Mouse (Mus musculus) right cerebral cortex, postnatal 10 days (tissue): ENCODE measurements around the gene As3mt.
"Not testable (repeated sequence)": the region's sequence is repeated elsewhere in the genome, so short reads cannot be mapped to it uniquely, and the experiment has no call there.

ENCODE experiments used
- DNase-seq, 2 experiments: peaks; one replicate each; pipeline ENCODE4 v3.0.0; 2021; ENCODE audit warnings: low spot score in 2 of 2

Gene As3mt

GRCm38 (mm10) chr19:46752235-46752634, 45.0 kb downstream of the As3mt start:
- DNase-seq = no peak

- no peak for DNase-seq
Observed at GRCm38 (mm10) chr19:46755066-46755465, 47.8 kb downstream of the As3mt start.

- no peak for DNase-seq
Observed at GRCm38 (mm10) chr19:46756221-46756620, 49.0 kb downstream of the As3mt start.

GRCm38 (mm10) chr19:46759096-46759495, 51.8 kb downstream of the As3mt start:
- peak in 1 of 2 experiments; percentile 31 for DNase-seq

- not testable (repeated sequence) for DNase-seq
Observed at GRCm38 (mm10) chr19:46759909-46760308, 52.7 kb downstream of the As3mt start.

- DNase-seq = peak; percentile 92 to 94
Observed at GRCm38 (mm10) chr19:46760375-46761160, 53.3 kb downstream of the As3mt start.

- DNase-seq = peak; percentile 100
Observed at GRCm38 (mm10) chr19:46761247-46761946, 54.1 kb downstream of the As3mt start, which contains the start of gene Cnnm2. Cnnm2 (plus strand) TSS chr19:46761596.

GRCm38 (mm10) chr19:46761971-46762290, 54.7 kb downstream of the As3mt start:
- DNase-seq = no peak

GRCm38 (mm10) chr19:46762291-46762991, 55.2 kb downstream of the As3mt start:
- DNase-seq = peak; percentile 52 to 61

- DNase-seq = peak in 1 of 2 experiments; percentile 42
Observed at GRCm38 (mm10) chr19:46762992-46763342, 55.7 kb downstream of the As3mt start.

GRCm38 (mm10) chr19:46763356-46763755, 56.1 kb downstream of the As3mt start:
- no peak for DNase-seq

GRCm38 (mm10) chr19:46763932-46764762, 56.9 kb downstream of the As3mt start:
- no peak for DNase-seq

- no peak for DNase-seq
Observed at GRCm38 (mm10) chr19:46764763-46765117, 57.5 kb downstream of the As3mt start.

GRCm38 (mm10) chr19:46766125-46766524, 58.9 kb downstream of the As3mt start:
- no peak for DNase-seq

- DNase-seq = no peak
Observed at GRCm38 (mm10) chr19:46769759-46770158, 62.5 kb downstream of the As3mt start.

- DNase-seq = no peak
Observed at GRCm38 (mm10) chr19:46771801-46772200, 64.5 kb downstream of the As3mt start.

GRCm38 (mm10) chr19:46776391-46776790, 69.1 kb downstream of the As3mt start:
- no peak for DNase-seq

GRCm38 (mm10) chr19:46776850-46777249, 69.6 kb downstream of the As3mt start:
- DNase-seq = peak; percentile 53 to 58

GRCm38 (mm10) chr19:46777928-46778680, 70.8 kb downstream of the As3mt start:
- DNase-seq = no peak

- not testable (repeated sequence) for DNase-seq
Observed at GRCm38 (mm10) chr19:46779130-46779529, 71.9 kb downstream of the As3mt start.

GRCm38 (mm10) chr19:46784038-46784437, 76.8 kb downstream of the As3mt start:
- no peak for DNase-seq
